Mouse (Mus musculus) adrenal gland, adult 18-20 months (tissue): ENCODE results near the gene Borcs8. TPM values are rescaled to one million over a fixed set of nuclear protein-coding genes. Genes with fewer than 3 reads are reported as not detected.
A peak's percentile ranks its signal among the peaks of the same experiment; 100 is the strongest.

Experiments
- DNase-seq, 2 experiments: peaks; one replicate each; pipeline ENCODE4 v3.0.0; 2021 to 2022; ENCODE audit warnings: low spot score in 2 of 2
- total RNA-seq, 2 experiments: library from RNA; stranded (reverse); gene quantifications; 1 replicate in 1 of 2; 2 replicates in 1 of 2; pipeline ENCODE4 v1.2.3; 2021

The Borcs8 gene
- total RNA-seq, 2 experiments from 2014 or later, result 54.8 to 59.2 TPM

DNA sequence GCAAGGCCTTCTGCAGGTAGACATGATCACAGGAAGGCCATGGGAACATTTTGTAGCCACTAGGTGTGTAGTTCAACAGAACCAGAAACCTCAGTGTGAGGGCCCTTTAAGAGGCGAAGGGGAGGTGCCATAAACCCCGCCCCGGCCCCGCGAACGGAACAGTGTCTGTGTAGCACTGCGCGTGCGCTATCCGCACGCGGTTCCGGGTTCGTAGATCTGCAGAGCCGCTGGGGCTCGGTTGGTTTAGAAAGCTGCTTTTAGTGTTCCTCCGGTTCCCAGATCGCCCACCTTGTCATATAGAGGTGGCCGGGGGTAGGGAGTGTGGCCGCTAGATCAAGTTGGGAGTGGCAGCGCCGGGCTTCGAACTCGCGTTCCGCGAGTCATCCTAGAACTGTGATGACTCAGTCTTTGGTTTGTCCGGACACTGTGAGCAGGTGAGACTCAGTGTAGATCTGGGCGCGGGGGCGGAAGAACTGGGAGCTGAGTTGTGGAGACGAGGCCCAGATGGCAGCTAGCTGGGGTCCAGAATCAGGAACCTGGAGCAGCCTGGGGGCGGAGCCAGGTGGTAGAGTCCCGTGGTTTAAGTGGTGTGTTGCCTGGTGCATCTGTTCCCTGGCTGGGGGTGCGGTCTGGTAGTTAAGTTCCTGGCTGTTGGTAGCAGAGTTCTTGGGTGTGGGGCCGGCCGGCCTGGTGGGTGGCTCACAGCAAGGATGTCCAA is 8.0 kb upstream of the Borcs8 start, which contains the start of gene Nr2c2ap:
Nr2c2ap (plus strand) TSS at position 168 of the 718 bp plus-strand sequence.
- peak; percentile 72 to 76 for DNase-seq

DNA sequence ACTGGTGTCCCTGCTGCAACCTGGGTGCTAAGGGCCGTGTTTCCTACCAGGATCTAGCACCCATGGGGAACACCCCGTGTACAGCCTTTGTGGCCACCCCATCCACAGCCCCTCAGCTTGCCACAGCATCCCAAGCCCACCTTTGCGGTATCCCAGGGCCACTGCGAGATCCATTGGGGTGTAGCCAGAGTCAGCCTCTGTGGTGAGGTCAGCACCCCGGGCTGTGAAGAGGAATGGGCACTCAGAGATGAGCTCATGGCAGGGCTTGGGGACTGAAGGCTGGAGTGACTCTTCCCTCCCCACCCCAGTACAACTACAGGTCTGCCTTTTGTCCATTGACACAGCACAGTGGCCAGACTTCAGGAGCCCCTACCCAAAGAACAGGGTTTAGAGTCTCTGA is 5.2 kb upstream of the Borcs8 start:
- DNase-seq, result no peak

DNA sequence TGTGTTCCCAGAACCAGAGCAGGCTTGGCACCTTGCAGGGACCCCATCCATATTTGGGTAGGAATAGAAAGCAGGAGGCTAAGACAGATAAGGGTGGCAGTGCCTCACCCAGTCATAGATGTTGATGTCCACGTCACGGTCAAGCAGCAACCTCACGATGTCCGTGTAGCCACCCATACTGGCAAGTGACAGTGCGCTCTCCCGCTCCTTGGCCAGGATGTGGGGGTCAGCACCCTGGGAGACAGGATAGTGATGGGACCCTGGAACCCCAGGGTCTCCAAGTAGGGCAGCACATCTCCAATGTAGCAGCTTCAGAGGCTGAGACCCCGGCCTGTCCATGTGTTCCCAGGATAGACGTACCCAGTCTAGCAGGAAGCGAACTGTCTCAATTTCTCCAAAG is 4.4 kb upstream of the Borcs8 start:
- no peak for DNase-seq

GRCm38 (mm10) chr8:70136591-70136990 is 2.7 kb upstream of the Borcs8 start:
- DNase-seq, result no peak

DNA sequence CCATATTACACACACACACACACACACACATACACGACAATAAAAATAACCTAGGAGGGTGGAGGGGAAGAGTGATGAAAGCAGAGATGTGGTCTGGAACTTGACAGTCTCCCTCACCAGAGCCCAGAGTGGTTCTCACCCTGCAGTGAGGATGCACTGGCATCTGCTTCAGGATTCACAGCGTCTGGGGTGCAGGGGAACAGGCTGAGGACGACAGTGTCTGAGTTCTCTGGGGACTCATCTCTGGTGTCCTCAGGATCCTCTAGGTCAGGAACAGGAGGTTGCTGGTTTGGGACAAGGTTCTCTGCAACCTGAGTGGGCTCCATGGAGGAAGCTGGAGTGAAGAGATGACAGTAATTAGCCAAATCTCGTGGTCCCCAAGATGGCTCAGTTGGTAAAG is 1.4 kb upstream of the Borcs8 start:
- no peak for DNase-seq

DNA sequence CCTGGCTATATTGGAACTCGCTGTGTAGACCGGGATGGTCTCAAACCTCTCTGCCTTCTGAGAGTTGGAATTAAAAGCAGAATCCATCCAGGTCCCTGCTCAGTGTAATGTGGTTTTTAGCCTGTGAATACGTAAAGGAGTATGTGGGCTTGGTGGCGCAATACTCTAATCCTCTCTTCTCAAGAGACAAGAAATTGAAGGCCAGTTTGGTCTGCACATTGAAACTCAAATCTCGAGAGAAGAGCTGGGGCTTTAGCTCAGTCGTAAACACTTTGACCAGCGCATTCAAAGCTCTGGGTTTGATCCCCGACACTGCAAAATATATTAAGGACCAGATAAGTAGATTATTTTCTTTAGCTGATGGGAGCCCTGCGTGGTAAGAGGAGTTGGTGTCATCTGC is 682 bp downstream of the Borcs8 start:
- DNase-seq, result no peak

- no peak for DNase-seq
Measured at GRCm38 (mm10) chr8:70147678-70148607, 8.6 kb downstream of the Borcs8 start.

DNA sequence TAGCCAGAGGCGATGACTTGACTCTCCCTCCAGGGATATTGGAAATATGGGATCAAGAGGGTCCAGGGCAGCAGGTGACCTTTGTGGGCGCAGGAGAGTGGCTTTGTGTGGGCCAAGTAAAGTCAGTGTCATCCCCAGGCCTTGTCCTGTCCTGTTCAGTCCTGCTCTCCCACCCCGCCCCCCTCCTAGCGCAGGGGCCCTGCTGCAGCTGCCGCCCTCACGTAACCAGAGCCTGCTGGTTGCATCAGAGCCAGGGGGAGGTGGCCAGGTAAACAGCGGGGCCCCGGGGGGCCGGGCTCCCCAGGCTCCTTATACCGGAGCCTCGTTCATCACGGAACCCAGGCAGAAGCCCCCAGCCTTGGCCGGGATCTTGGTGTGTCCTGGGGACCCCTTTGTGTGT is 10.9 kb downstream of the Borcs8 start:
- DNase-seq, result no peak

DNA sequence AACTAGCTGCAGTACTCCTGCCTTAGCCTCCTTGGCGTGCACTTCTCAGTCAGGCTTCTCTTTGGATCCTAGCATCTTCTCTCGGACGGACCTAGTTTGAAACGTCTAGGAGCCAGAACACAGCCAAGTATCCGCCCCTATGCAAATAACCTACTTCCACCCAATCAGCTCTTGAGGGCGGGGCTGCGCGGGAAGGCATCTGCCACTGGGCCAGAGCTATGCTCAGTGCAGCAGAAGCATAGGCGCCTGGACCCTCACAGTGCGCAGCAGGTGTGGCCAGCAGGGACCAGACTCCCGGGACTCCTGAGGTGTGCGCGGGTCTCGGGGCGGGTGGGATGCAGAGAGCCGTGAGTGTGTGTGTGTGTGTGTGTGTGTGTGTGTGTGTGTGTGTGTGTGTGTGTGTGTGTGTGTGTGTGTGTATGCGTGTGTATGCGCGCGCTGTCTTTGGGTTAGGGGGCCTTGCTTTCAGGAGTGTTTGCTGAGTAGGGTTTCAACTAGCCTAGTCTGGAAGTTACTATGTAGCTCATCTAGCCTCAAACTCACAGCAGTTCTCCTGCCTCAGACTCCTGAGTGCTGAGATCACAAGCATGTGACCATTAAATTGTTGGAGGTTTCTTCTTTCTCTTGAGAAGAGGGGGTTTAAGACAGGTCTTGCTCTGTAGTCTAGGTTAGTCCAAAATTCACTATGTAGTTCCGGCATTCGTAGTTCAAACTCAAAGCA is 13.4 kb downstream of the Borcs8 start:
- DNase-seq, result peak in 1 of 2 experiments; percentile 45

DNA sequence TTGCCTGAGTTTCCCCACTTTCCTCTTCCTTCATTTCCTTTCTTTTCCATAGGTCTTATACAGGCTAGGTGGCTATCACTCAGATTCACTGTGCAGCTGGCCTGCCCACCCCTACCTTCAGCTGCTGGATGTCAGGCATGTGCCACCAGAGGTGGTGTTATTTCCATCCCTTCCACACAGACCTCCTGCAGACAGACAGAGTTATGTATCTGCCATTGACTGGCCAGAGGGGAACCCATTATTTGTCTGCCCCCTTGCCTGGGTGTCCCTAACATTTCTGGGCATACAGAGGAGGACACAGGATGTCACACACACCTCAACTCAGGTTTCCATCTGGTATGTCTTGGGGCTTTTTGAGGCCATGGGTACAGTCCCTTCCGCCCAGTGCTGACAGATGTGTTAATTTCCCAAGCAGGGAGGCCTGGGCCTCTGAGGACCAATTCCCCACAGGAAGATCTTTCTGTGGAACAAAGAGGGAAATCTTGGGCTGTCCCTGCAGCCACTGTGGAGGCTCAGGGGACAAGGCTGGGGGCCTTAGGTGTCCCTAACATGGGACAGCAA is 18.0 kb downstream of the Borcs8 start:
- DNase-seq, result no peak

DNA sequence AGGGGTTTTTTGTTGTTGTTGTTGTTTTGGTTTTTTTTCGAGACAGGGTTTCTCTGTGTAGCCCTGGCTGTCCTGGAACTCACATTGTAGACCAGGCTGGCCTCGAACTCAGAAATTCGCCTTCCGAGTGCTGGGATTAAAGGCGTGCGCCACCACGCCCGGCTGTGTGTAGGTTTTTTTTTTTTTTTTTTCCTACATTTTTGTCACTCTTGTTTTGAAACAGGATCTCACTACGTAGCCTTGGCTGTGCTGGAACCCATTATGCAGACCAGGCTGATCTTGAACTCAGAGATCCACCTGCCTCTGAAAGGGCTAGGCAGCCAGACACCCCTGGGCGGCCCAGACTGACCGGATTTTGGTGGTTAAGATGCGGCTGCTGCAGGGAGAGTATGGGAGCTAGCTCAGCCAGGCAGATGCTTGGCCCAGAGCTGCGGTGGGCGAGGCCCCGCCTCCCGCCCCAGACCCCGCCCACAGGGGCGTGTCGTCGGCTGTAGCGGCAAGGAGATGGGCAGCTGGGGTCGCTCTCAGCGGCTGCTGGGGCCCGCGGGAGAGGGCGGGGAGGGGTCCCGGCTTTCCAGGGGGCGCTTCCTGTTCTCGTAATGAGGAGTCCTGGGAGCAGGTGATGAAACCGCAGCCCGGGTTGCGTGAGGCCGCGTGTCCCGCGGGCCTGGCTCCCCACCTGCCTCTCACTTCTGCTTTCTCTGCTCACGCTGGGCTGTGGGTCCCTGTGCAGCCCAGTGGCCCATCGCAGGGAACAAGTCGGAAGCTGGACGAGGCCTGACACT is 19.0 kb downstream of the Borcs8 start:
- peak; percentile 60 to 71 for DNase-seq

DNA sequence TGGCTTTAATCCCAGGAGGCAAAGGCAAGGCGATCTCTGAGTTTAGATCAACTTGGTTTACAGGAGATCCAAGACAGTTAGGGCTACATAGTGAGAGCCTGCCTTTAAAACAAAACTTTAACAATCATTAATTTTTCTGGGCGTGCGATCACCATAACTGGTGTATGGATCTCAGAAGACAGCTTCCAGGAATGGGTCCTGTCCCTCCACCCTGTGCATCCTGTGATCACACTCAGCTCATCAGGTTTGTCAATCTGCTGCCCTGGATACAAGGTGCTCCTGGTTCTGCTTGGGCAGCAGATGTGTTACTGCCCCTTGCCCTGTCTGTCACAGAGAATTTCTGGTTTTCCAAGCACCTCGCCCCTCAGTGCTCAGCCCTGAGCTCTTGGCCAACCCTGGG is 19.9 kb downstream of the Borcs8 start:
- DNase-seq, result no peak

GRCm38 (mm10) chr8:70160015-70160414 is 20.7 kb downstream of the Borcs8 start:
- no peak for DNase-seq

DNA sequence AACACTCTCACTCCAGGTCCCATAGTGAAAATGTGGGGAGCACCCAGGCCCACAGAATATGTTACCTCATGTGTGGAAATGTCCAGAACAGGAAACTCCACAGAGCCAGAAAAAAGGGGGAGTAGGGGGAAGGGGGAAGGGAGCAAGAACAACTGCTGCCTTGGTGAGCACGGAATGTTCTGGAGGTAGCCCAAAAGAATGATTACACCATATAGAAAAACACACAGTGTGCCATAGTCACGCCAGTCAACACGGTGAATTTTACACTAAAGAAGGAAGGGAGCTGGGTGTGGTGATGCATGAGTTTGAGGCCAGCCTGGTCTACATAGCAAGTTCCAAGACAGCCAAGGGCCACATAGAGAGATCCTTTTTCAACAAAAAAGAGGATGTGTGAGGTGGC is 24.0 kb downstream of the Borcs8 start:
- DNase-seq, result no peak

- peak; percentile 64 to 75 for DNase-seq
Measured at GRCm38 (mm10) chr8:70166504-70167110, 27.3 kb downstream of the Borcs8 start.

GRCm38 (mm10) chr8:70170116-70170515 is 30.8 kb downstream of the Borcs8 start:
- no peak for DNase-seq

DNA sequence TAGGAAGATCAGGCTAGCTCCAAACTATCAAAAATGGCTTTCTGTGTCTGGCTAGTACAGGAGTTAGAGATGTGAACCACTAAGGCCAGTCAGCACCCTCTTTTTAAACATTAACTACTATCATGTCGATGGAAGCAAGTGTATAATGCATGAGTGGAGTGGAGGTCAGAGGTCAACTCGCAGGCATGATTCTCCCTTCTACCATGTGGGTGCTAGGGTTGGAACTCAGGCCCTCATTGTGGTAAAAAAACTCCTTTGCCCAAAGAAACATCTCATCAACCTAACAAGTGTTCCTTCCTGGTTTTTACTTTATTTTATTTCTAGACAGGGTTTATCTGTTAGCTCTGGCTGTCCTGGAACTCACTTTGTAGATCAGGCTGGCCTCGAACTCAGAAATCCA is 31.4 kb downstream of the Borcs8 start:
- no peak for DNase-seq

GRCm38 (mm10) chr8:70171240-70171639 is 31.9 kb downstream of the Borcs8 start:
- DNase-seq, result no peak

DNA sequence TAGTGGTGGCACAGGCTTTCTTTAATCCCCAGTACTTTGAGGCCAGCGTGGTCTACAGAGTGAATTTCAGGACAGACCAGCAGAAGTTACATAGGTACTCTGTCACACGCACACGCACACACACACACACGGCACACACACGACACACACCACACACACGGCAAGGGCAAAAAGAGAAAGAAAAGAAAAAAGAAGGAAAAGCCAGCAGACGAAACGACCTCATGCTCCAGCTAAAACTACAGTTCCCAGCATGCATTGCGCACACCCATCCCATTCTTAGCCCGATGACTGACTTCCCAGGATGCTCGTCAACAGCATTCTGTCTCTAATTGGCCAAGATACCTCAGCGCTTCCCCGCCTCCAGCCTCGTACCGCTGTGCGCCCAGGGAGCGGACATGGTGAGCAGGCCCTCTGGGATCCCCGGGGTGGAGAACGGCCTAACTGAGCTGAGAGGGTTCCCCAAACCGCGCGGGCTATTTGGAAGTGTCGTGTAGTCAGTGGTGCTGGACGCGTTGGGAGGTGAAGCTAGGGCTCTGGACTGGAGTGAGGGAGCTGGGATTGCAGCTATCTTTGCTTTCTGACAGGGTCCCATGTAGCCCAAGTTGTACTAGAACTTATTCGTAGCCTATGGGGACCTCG is 32.9 kb downstream of the Borcs8 start, which contains the start of gene Tmem161a:
Tmem161a (plus strand) TSS at position 314 of the 639 bp plus-strand sequence.
- peak; percentile 77 to 85 for DNase-seq
